Mouse (Mus musculus) adrenal gland, adult 8-10 months (tissue): ENCODE measurements around the gene Gm12184. TPM values are rescaled to one million over a fixed set of nuclear protein-coding genes. Genes with fewer than 3 reads are reported as not detected.
"Not testable (repeated sequence)": the region's sequence is repeated elsewhere in the genome, so short reads cannot be mapped to it uniquely, and the experiment has no call there.

Source experiments
- DNase-seq: peaks from one replicate; pipeline ENCODE4 v3.0.0; 2022
- total RNA-seq, 4 experiments: library from RNA; stranded (reverse); gene quantifications; 2 replicates each; pipeline ENCODE4 v1.2.4; 2022

Gene Gm12184
- total RNA-seq, 4 experiments from 2014 or later, result 2.9 to 3.5 (median 3.3) TPM

GRCm38 (mm10) chr11:48846362-48846761 lies 19.9 kb upstream of the Gm12184 start:
- not testable (repeated sequence) for DNase-seq

GRCm38 (mm10) chr11:48845244-48845815 lies 18.9 kb upstream of the Gm12184 start:
- no peak for DNase-seq

GRCm38 (mm10) chr11:48844309-48844708 lies 17.9 kb upstream of the Gm12184 start:
- DNase-seq, result no peak

DNA sequence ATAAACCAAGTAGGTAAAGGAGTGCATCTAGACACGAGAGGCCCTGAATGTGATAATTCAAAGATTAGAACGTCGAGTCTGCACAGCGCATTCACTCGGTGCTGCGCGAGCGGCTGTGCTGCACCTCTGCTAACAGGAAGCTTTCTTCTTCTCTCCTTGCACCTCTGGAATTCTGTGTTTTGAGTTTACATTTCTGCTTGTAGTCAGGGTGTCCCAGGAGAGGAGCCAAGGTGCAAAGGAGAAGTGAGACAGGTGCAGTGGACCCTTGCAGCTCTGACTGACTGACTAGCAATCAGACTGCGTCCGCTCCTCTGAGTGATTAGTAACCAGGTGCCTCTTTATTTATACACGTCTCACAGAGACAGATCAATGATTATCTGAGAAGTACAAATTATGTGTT lies 16.7 kb upstream of the Gm12184 start:
- DNase-seq, result no peak

DNA sequence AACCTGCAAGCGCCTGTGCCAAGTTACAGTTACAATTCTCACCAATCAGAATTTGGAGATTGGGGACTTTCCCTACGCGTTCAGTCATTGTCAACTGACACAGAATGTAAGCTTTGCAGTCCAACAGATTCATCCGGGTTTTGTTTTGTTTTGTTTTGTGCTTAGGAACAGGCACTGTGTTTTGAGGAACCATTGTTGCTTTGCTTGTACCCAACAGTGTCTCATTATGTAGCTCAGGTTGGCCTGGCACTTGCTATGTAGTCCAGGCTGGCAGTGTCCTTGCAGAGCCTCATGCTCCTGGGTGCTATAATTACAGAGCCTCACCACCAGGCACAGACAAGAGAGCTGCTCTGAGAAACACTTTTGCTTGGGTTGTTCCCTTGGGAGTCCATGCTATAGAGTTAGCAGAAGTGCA lies 15.9 kb upstream of the Gm12184 start:
- no peak for DNase-seq

DNA sequence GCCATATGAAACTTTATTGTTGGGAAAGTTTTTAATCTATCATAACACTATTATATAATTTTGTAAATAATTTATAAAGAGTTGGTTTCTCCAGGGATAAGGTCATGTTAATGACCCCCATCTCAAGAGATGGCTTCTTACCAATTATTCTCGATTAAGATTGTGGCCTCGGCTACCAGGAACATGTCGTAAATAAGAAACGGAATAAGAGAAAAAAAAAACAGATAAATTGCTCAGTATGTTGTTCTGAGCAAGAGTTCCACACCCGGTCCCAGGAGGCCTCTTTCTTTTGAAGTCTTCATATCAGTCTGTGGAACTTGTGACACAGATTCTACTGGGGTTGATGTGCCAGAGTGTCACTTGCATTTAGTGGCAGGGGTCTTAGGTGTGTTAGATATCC lies 14.8 kb upstream of the Gm12184 start:
- no peak for DNase-seq

- no peak for DNase-seq
These were observed 14.3 kb upstream of the Gm12184 start for GRCm38 (mm10) chr11:48840805-48841204.

GRCm38 (mm10) chr11:48838879-48839680 lies 12.6 kb upstream of the Gm12184 start:
- no peak for DNase-seq

- DNase-seq, result peak; percentile 40
These were observed 11.8 kb upstream of the Gm12184 start for GRCm38 (mm10) chr11:48838181-48838797.

- DNase-seq, result peak; percentile 75
These were observed 11.1 kb upstream of the Gm12184 start for GRCm38 (mm10) chr11:48837310-48838180.

DNA sequence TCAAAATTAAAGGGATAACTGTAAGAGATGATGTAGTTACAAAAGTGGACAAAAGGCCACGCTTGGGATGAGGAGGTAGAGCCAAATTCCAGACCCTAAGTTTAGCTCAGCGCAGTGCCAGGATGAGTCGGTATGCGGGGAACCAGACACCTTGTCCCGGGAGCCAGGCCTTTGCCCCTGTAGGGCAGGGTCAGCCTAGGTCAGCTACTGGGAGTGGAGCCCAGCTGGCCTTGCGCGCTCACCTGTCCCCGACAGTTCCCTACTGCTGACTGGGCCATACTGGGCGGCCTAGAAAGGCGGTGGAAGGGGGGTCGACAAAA lies 10.5 kb upstream of the Gm12184 start:
- DNase-seq, result no peak

DNA sequence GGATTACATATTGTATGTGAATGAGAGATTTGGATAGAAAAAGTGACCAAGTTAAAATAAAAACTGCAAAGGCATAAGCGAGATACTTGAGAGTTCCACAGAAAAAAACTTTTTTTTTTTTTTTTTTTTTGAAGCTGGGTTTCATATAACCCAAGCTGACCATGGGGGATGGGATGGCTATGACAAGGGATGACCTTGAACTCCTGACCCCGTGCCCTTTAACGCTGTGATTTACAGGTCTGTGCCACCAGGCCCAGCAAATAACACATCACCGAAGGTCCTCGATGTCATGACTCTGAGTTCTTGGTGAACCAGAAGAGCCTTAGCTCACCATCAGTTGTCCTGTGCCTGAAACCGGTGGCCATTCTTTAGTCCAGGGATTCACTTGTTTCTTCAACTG lies 9.5 kb upstream of the Gm12184 start:
- no peak for DNase-seq

GRCm38 (mm10) chr11:48833731-48834639 lies 7.5 kb upstream of the Gm12184 start:
- peak; percentile 89 for DNase-seq

GRCm38 (mm10) chr11:48833078-48833730 lies 6.7 kb upstream of the Gm12184 start:
- DNase-seq, result no peak

- DNase-seq, result no peak
These were observed 4.8 kb upstream of the Gm12184 start for GRCm38 (mm10) chr11:48831273-48831672.

GRCm38 (mm10) chr11:48830279-48830678 lies 3.8 kb upstream of the Gm12184 start:
- DNase-seq, result no peak

DNA sequence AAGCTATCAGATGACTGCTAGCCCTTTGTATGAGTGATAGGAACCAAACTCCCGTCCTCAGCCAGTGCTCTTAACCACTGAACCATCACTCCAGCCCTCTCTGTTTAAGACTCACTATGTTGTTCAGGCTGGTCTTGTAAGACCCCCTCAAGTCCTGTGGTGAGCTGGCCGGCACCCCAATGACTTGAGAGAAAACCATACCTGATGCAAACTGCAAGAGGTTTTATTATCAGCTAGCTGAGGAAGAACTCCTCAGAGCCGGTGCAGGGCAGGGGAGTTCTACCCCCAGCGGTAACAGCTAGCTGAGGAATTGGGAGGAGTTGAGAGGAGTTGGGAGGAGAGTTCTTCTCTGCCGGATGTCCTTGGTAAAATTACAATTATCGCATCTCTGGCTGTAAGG lies 1.5 kb upstream of the Gm12184 start:
- no peak for DNase-seq

GRCm38 (mm10) chr11:48826752-48827096 lies 269 bp upstream of the Gm12184 start:
- DNase-seq, result no peak

GRCm38 (mm10) chr11:48824311-48824830 lies 2.1 kb downstream of the Gm12184 start:
- DNase-seq, result no peak

- peak; percentile 50 for DNase-seq
These were observed 2.9 kb downstream of the Gm12184 start for GRCm38 (mm10) chr11:48823536-48823972.
